Mouse (Mus musculus) myocyte (in vitro differentiated cells): ENCODE measurements at regions not wholly inside any gene's neighbourhood (a gene's known extent, or its start where the extent isn't known, plus 50 kb on each side); places are given as distances from the start of the nearest gene placed in this dataset.
"Not testable (repeated sequence)": the region's sequence is repeated elsewhere in the genome, so short reads cannot be mapped to it uniquely, and the experiment has no call there.

ENCODE experiments used
- H3K27me3 ChIP-seq: one replicate; pipeline ENCODE4 v1.6.1; 2011; ENCODE audit not compliant: control insufficient read depth, insufficient read depth, insufficient read length
- H3K36me3 ChIP-seq: one replicate; pipeline ENCODE4 v1.6.1; 2011; ENCODE audit not compliant: control insufficient read depth, insufficient read depth
- H3K4me2 ChIP-seq: one replicate; pipeline ENCODE4 v1.6.1; 2011; ENCODE audit warnings: low read depth, control low read depth
- H3K4me3 ChIP-seq: one replicate; pipeline ENCODE4 v1.5.1; 2011; ENCODE audit warnings: mild to moderate bottlenecking, control low read depth, moderate library complexity
- H3K79me2 ChIP-seq: one replicate; pipeline ENCODE4 v1.6.1; 2011; ENCODE audit not compliant: control insufficient read depth, insufficient read depth
- H3ac ChIP-seq: one replicate; pipeline ENCODE4 v1.6.1; 2011; ENCODE audit not compliant: control insufficient read depth, insufficient read length
- CEBPB ChIP-seq: IDR thresholded peaks from 2 replicates; pipeline ENCODE4 v1.6.1; 2011; ENCODE audit warnings: mild to moderate bottlenecking, moderate library complexity; ENCODE audit not compliant: poor library complexity, insufficient read depth, severe bottlenecking
- E2F4 ChIP-seq: IDR thresholded peaks from one replicate; pipeline ENCODE4 v1.6.1; 2011; ENCODE audit warnings: mild to moderate bottlenecking, control low read depth, moderate library complexity; ENCODE audit not compliant: insufficient read depth
- MAX ChIP-seq: IDR thresholded peaks from one replicate; pipeline ENCODE4 v1.6.1; 2011; ENCODE audit warnings: low read depth, mild to moderate bottlenecking, control low read depth
- MYOD1 ChIP-seq, 3 experiments: IDR thresholded peaks; one replicate each; pipeline ENCODE4 v1.6.1; 2011; ENCODE audit warnings: control low read depth in 2 of 3, low read depth in 2 of 3, mild to moderate bottlenecking in 2 of 3, moderate library complexity in 1 of 3; ENCODE audit not compliant: insufficient read length in 2 of 3, control insufficient read depth in 1 of 3
- MYOG ChIP-seq, 3 experiments: IDR thresholded peaks; one replicate each; pipeline ENCODE4 v1.6.1; 2011; ENCODE audit warnings: control low read depth in 2 of 3, low read depth in 2 of 3, mild to moderate bottlenecking in 2 of 3; ENCODE audit not compliant: insufficient read length in 2 of 3, control insufficient read depth in 1 of 3, insufficient read depth in 1 of 3
- POLR2A ChIP-seq: IDR thresholded peaks from one replicate; pipeline ENCODE4 v1.6.1; 2011; ENCODE audit warnings: low read depth, mild to moderate bottlenecking, control low read depth, moderate library complexity; ENCODE audit not compliant: insufficient read length
- POLR2AphosphoS2 ChIP-seq: IDR thresholded peaks from one replicate; pipeline ENCODE4 v1.6.1; 2011; ENCODE audit warnings: low read depth, control low read depth; ENCODE audit not compliant: insufficient read length
- REST ChIP-seq: IDR thresholded peaks from one replicate; pipeline ENCODE4 v1.6.1; 2011; ENCODE audit warnings: mild to moderate bottlenecking, control low read depth, moderate library complexity; ENCODE audit not compliant: insufficient read depth, insufficient read length
- SRF ChIP-seq: IDR thresholded peaks from one replicate; pipeline ENCODE4 v1.6.1; 2011; ENCODE audit warnings: low read depth; ENCODE audit not compliant: control insufficient read depth, insufficient read length
- TCF12 ChIP-seq: IDR thresholded peaks from one replicate; pipeline ENCODE4 v1.6.1; 2011; ENCODE audit warnings: mild to moderate bottlenecking, control low read depth; ENCODE audit not compliant: poor library complexity, insufficient read depth, severe bottlenecking
- TCF3 ChIP-seq: IDR thresholded peaks from one replicate; pipeline ENCODE4 v1.6.1; 2011; ENCODE audit warnings: low read depth, control low read depth; ENCODE audit not compliant: insufficient read length
- USF1 ChIP-seq: IDR thresholded peaks from one replicate; pipeline ENCODE4 v1.6.1; 2011; ENCODE audit warnings: low read depth, mild to moderate bottlenecking, control low read depth, moderate library complexity

DNA sequence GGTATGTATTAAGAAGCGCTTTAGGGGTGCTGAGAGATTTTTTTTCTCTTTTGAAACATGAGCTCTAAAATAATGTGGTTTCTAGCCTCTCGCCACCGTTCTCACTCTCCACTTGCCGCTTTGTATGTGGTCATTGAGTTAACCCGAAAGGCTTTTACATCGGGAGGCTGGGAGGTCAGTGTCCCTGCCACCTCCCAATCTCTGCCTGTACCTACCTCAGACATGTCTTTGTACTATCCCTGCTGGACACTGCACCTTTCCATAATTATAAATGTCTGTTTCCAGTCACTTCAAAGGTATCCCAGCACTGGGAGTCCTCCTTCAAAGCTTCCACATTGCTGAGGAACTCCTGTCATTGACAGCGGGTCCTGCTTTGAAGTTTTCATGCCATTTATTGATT lies 347.6 kb upstream of the Tbc1d2b start:
- TF ChIP-seq CEBPB, result no peak
- TF ChIP-seq E2F4, result no peak
- TF ChIP-seq MAX, result no peak
- TF ChIP-seq POLR2AphosphoS2, result no peak
- TF ChIP-seq MYOD1 (IDR thresholded peaks at IDR 0.05; ENCODE audit: control insufficient read depth in 1 of 3, insufficient read length in 2 of 3, low read depth in 2 of 3), result no peak
- no peak for TF ChIP-seq REST
- no peak for TF ChIP-seq SRF
- no peak for TF ChIP-seq TCF3
- TF ChIP-seq POLR2A, result no peak
- TF ChIP-seq MYOG (IDR thresholded peaks at IDR 0.05; ENCODE audit: control insufficient read depth in 1 of 3, insufficient read depth in 1 of 3, insufficient read length in 2 of 3, low read depth in 2 of 3), result no peak
- TF ChIP-seq USF1, result no peak
- TF ChIP-seq TCF12, result no peak

DNA sequence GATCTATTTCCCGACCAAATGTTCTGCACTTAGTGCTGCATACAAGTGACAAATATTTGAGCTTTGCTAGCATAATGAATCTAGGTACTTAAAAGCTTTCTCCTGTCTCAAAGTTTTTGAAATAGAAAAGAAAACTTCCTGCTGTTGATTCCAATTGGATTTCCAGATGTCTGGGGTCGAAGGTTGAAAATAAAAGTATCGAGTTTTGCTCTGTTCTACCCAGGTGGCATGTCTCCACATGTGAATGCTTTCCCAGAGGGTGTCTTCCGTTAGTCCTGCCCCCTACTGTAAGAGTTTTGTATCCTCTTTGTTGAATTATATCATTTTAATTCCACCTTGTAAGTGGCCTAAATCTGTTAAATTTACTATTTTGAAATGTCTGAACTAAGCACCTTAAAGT lies 327.3 kb upstream of the Tbc1d2b start:
- TF ChIP-seq E2F4 (no peak), MAX (no peak), USF1 (no peak), MYOD1 (IDR thresholded peaks at IDR 0.05; ENCODE audit: control insufficient read depth in 1 of 3, insufficient read length in 2 of 3, low read depth in 2 of 3) (no peak), MYOG (IDR thresholded peaks at IDR 0.05; ENCODE audit: control insufficient read depth in 1 of 3, insufficient read depth in 1 of 3, insufficient read length in 2 of 3, low read depth in 2 of 3) (no peak), SRF (no peak), POLR2A (no peak), TCF12 (no peak), REST (no peak), TCF3 (no peak), CEBPB (no peak), POLR2AphosphoS2 (no peak)
- Histone ChIP-seq H3K4me3 (no peak overlapping the region), H3K27me3 (no peaks in the 10 kb centered on the region), H3K4me2 (no peak overlapping the region), H3K79me2 (no peaks in the 10 kb centered on the region), H3ac (no peak overlapping the region), H3K36me3 (no peaks in the 10 kb centered on the region)

More for the DNA sequence above, 347.6 kb upstream of the Tbc1d2b start:
- H3ac ChIP-seq, result no peak overlapping the region
- H3K27me3 ChIP-seq, result no peaks in the 10 kb centered on the region
- H3K4me3 ChIP-seq, result no peak overlapping the region
- no peak overlapping the region for H3K4me2 ChIP-seq
- no peaks in the 10 kb centered on the region for H3K36me3 ChIP-seq
- no peaks in the 10 kb centered on the region for H3K79me2 ChIP-seq

DNA sequence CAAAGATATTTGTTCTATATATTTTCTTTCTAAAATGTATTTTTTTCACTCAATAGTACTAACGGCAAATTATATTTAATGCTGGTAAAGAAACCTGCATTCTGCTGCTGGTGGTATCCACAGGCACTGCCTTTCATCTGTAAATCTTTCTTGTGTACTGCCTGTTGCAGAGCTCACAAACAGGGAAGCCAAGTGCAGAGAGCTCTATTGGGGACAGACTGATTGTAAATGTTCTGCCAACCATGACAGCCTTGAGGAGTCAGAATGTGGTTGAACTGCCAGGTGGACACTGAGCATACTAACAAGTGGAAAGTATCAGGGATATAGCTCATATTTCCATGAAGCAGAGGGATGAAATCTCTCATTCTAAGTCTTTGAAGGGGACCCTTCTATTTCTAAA lies 286.1 kb upstream of the Tbc1d2b start:
- H3K4me3 ChIP-seq, result no peak overlapping the region
- no peaks in the 10 kb centered on the region for H3K79me2 ChIP-seq
- H3ac ChIP-seq, result no peak overlapping the region
- TF ChIP-seq USF1 (no peak), E2F4 (no peak), MYOD1 (IDR thresholded peaks at IDR 0.05; ENCODE audit: control insufficient read depth in 1 of 3, insufficient read length in 2 of 3, low read depth in 2 of 3) (no peak)
- no peaks in the 10 kb centered on the region for H3K27me3 ChIP-seq
- no peak overlapping the region for H3K4me2 ChIP-seq
- H3K36me3 ChIP-seq, result no peaks in the 10 kb centered on the region

DNA sequence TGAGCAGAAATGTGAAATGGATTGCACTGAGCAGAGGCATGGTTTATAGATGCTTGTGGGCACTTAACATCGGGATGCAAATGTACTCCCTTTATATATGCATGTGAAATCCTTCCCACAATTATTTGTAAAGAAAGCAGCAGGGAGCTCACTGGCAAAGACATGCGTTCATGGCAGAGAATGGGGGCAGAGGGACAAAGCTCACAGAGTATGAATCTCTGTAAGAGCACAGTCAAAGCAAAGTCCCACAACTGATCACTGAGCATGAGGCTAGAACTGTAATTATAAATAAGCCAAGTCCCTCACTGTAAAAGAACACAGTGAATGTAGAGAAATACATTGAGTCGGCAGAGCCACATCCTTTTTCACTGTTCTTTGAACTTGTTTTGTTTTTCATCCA lies 285.6 kb upstream of the Tbc1d2b start:
- Histone ChIP-seq H3K4me2 (no peak overlapping the region), H3ac (no peak overlapping the region), H3K79me2 (no peaks in the 10 kb centered on the region), H3K36me3 (no peaks in the 10 kb centered on the region), H3K4me3 (no peak overlapping the region), H3K27me3 (no peaks in the 10 kb centered on the region)
- TF ChIP-seq MAX (no peak), CEBPB (no peak), MYOG (IDR thresholded peaks at IDR 0.05; ENCODE audit: control insufficient read depth in 1 of 3, insufficient read depth in 1 of 3, insufficient read length in 2 of 3, low read depth in 2 of 3) (no peak), MYOD1 (IDR thresholded peaks at IDR 0.05; ENCODE audit: control insufficient read depth in 1 of 3, insufficient read length in 2 of 3, low read depth in 2 of 3) (no peak), USF1 (no peak), REST (no peak)

DNA sequence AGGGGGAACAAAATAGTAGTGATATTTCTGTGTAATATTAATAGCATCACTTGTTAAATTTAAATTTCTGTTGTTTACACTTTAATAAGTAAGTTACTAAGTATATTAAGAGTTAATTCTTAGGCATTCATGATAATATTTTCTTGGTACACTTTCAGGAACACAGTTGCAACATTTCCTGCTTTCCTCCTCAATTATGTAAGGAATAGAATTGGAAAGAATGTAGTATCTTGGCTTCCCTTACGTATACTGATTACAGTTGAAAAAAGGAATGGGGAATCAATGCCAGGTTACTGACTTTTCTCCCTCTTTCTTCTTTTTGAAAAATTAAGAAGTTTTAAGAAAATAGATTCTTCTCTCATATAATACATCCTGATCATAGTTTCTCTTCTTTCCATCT lies 277.3 kb upstream of the Tbc1d2b start:
- H3K4me2 ChIP-seq, result no peak overlapping the region
- no peaks in the 10 kb centered on the region for H3K27me3 ChIP-seq
- no peaks in the 10 kb centered on the region for H3K36me3 ChIP-seq
- H3K4me3 ChIP-seq, result no peak overlapping the region
- H3ac ChIP-seq, result no peak overlapping the region
- TF ChIP-seq MYOD1 (IDR thresholded peaks at IDR 0.05; ENCODE audit: control insufficient read depth in 1 of 3, insufficient read length in 2 of 3, low read depth in 2 of 3), result no peak
- TF ChIP-seq USF1, result no peak
- no peak for TF ChIP-seq SRF
- TF ChIP-seq CEBPB, result no peak
- no peak for TF ChIP-seq MAX
- no peak for TF ChIP-seq REST
- H3K79me2 ChIP-seq, result no peaks in the 10 kb centered on the region

DNA sequence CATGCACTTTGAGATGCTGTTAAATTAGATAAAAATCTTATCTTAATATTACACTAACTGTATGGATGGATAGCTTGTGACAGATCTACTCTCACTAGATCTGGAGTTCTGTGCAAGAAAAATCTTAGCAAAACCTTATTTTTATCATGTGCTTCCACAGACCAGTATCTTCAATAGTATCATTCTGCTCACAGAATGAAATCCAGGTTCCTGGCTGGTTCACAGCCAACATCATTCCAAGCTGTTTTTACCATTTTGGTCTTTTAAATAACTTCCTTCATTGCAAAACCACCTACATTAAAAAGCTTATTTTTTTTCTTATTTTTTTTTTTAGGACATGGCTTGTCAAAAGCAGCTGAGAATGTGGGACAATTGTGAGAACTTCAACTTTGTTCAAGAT lies 276.1 kb upstream of the Tbc1d2b start:
- no peaks in the 10 kb centered on the region for H3K79me2 ChIP-seq
- no peaks in the 10 kb centered on the region for H3K36me3 ChIP-seq
- TF ChIP-seq USF1 (no peak), CEBPB (no peak), TCF3 (no peak), POLR2AphosphoS2 (no peak), POLR2A (no peak), MYOG (IDR thresholded peaks at IDR 0.05; ENCODE audit: control insufficient read depth in 1 of 3, insufficient read depth in 1 of 3, insufficient read length in 2 of 3, low read depth in 2 of 3) (no peak), SRF (no peak), MAX (no peak)
- no peak overlapping the region for H3K4me3 ChIP-seq
- no peak overlapping the region for H3K4me2 ChIP-seq
- H3K27me3 ChIP-seq, result no peaks in the 10 kb centered on the region
- no peak overlapping the region for H3ac ChIP-seq

DNA sequence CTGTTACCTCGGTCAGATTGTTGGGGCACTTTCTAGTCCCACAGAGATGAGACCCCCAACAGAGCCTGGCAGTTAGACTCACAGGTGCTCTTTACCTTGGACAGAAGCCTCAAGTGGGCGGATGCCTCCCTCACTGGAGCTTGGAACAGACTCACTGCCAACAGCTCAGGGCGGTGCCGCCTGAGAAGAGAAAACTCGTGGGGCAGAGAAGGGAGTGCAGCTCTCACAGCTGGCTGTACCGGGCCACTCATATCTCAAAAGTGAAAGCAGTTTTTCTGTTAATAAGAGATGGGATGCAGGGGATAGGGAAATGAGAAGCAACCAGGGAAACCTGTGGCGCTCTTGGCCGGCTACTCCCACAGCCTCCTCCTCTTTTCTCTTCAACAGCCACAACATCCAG lies 267.1 kb upstream of the Tbc1d2b start:
- H3K27me3 ChIP-seq, H3K4me3 ChIP-seq, H3ac ChIP-seq, H3K36me3 ChIP-seq, H3K79me2 ChIP-seq: not testable (repeated sequence)
- peak overlapping the region; percentile 2 for H3K4me2 ChIP-seq
